Mouse (Mus musculus): ENCODE measurements around the gene Aldoart2. TPM values are rescaled to one million over a fixed set of nuclear protein-coding genes. Genes with fewer than 3 reads are reported as not detected.
A peak's percentile ranks its signal among the peaks of the same experiment; 100 is the strongest.

The Aldoart2 gene
- polyA plus RNA-seq, 1 experiment from 2014 or later, result not detected

GRCm38 (mm10) chr12:55599639-55600502, 34.8 kb downstream of the Aldoart2 start:
- Histone ChIP-seq H3K36me3 (no peaks in the 10 kb centered on the region), H3K4me1 (peaks cover 30% of the 10 kb centered on the region), H3K4me3 (peak overlapping the region; percentile 64), H3K9me3 (replicated peaks) (no peaks in the 10 kb centered on the region), H3K27me3 (ENCODE audit: low read depth, poor library complexity, severe bottlenecking) (peaks cover 85% of the 10 kb centered on the region), H3K27ac (replicated peaks) (no peak overlapping the region; the same call in 1 of the 2 replicates)
- peak; percentile 79 for DNase-seq (ENCODE audit: low spot score)
- WGBS, result under 1% methylated on average over 109 of the region's 109 CpGs

DNA sequence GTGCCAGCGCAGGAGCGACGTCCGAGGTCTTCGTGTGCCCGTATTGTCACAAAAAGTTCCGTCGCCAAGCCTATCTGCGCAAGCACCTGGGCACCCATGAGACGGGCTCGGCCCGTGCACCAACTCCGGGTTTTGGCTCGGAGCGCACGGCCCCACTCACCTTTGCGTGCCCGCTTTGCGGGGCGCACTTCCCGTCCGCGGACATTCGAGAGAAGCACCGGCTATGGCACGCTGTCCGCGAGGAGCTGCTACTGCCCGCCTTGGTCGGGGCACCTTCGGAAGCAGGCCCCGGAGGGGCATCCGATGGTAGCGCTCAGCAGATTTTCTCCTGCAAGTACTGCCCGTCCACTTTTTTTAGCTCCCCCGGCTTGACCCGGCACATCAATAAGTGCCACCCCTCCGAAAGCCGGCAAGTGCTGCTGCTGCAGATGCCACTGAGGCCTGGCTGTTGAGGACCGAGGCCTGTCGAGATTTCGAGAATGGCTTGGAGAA, 35.5 kb downstream of the Aldoart2 start:
- H3K36me3 ChIP-seq, result no peaks in the 10 kb centered on the region
- H3K27ac ChIP-seq (replicated peaks), result no peak overlapping the region; the same call in 1 of the 2 replicates
- peaks cover 80% of the 10 kb centered on the region for H3K27me3 ChIP-seq (ENCODE audit: low read depth, poor library complexity, severe bottlenecking)
- H3K9me3 ChIP-seq (replicated peaks), result no peaks in the 10 kb centered on the region
- H3K4me3 ChIP-seq, result peak overlapping the region; percentile 64
- peak; percentile 44 for DNase-seq (ENCODE audit: low spot score)
- peaks cover 34% of the 10 kb centered on the region for H3K4me1 ChIP-seq
- 2% methylated on average over 42 of the region's 42 CpGs for WGBS

DNA sequence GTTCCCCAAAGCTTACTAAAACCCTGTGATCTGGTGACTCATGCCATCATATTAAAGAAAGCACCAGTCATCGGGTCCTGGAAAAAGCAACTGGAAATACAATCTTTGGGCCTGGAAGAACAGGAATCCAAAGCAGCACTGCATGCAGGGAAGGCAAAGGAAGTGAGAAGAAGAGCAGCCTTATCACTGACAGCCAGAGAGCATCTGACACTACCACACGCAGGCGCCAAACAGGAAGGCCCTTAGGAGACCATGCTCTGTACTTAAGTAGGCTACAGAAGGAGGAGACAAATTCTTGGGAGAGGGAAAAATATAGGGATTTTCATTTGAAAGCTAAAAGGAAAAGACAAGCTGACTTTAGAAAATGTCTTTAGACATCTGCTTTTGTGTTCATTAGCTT, 39.4 kb downstream of the Aldoart2 start:
- Histone ChIP-seq H3K9me3 (replicated peaks) (no peaks in the 10 kb centered on the region), H3K4me3 (no peak overlapping the region), H3K27ac (replicated peaks) (no peak overlapping the region), H3K27me3 (ENCODE audit: low read depth, poor library complexity, severe bottlenecking) (peaks cover 41% of the 10 kb centered on the region), H3K4me1 (peaks cover 30% of the 10 kb centered on the region), H3K36me3 (no peaks in the 10 kb centered on the region)
- no peak for DNase-seq (ENCODE audit: low spot score)
- WGBS, result 75% methylated on average over 3 of the region's 3 CpGs

DNA sequence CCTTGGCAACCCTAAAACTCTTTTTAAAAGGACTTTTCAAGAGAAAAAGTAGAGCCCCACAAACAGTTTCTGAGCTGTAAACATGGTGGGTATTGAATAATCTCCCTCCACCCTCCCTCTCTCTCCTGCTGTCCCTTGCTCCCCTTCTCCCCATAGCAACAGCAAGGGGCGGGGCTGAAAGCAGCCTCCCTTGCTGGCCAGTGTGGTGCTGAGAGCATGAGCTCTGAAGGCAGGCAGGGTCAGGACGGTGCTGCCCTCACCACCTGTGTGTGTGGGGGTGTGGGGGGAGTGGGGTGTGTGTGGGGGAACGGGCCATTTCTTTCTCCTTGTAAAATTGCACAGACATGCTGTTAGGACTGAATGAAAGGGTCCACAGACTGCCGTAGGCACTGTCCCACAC, 42.9 kb downstream of the Aldoart2 start:
- H3K36me3 ChIP-seq, result no peaks in the 10 kb centered on the region
- H3K4me3 ChIP-seq, result no peak overlapping the region
- no peak overlapping the region for H3K27ac ChIP-seq (replicated peaks)
- H3K27me3 ChIP-seq (ENCODE audit: low read depth, poor library complexity, severe bottlenecking), result peaks cover 6% of the 10 kb centered on the region
- peaks cover 14% of the 10 kb centered on the region for H3K4me1 ChIP-seq
- DNase-seq (ENCODE audit: low spot score), result no peak
- WGBS, result 37% methylated on average over 4 of the region's 4 CpGs
- no peaks in the 10 kb centered on the region for H3K9me3 ChIP-seq (replicated peaks)

GRCm38 (mm10) chr12:55610812-55611211, 45.8 kb downstream of the Aldoart2 start:
- Histone ChIP-seq H3K27ac (replicated peaks) (no peak overlapping the region), H3K9me3 (replicated peaks) (no peaks in the 10 kb centered on the region), H3K4me1 (peaks cover 7% of the 10 kb centered on the region), H3K36me3 (no peaks in the 10 kb centered on the region), H3K4me3 (no peak overlapping the region), H3K27me3 (ENCODE audit: low read depth, poor library complexity, severe bottlenecking) (no peaks in the 10 kb centered on the region)
- 65% methylated on average over 2 of the region's 2 CpGs for WGBS
- DNase-seq (ENCODE audit: low spot score), result no peak

Other genes with a start within 250 kb of the Aldoart2 start
- 496 and 514 TPM in 2 replicates for gene Psma6, start 181.0 kb upstream of the Aldoart2 start, polyA plus RNA-seq (2016; fragmentation: Nextera tagmentation; extraction: Ambion mirVana)
- 39.0 and 43.8 TPM in 2 replicates for gene Nfkbia, start 72.6 kb upstream of the Aldoart2 start, polyA plus RNA-seq (2016; fragmentation: Nextera tagmentation; extraction: Ambion mirVana)
- 0.40 and 0.46 TPM in 2 replicates for gene Insm2, start 34.2 kb downstream of the Aldoart2 start, polyA plus RNA-seq (2016; fragmentation: Nextera tagmentation; extraction: Ambion mirVana)

All from midbrain, embryonic 10.5 days (tissue).